Mouse (Mus musculus) liver, embryonic 13.5 days (tissue): Measurements from ENCODE around the gene Ifna11. TPM values are rescaled to one million over a fixed set of nuclear protein-coding genes. Genes with fewer than 3 reads are reported as not detected.
"Not testable (repeated sequence)": the region's sequence is repeated elsewhere in the genome, so short reads cannot be mapped to it uniquely, and the experiment has no call there.

Source experiments
- ATAC-seq: fragments of 200-750 bp; cut with Nextera tagmentation; 2 replicates; pipeline ENCODE4 v1.8.0; 2017; ENCODE audit warnings: low read depth, mild to moderate bottlenecking, moderate number of reproducible peaks, moderate library complexity
- DNase-seq: peaks from one replicate; pipeline ENCODE4 v3.0.0; 2022
- H3K27ac ChIP-seq: fragments of 300-500 bp; sonication (generic); 2 replicates; pipeline ENCODE4 v1.5.1; 2015; ENCODE audit warnings: moderate library complexity, mild to moderate bottlenecking, inconsistent platforms
- H3K27me3 ChIP-seq: fragments of 300-500 bp; sonication (generic); 2 replicates; pipeline ENCODE4 v1.6.1; 2015; ENCODE audit warnings: mild to moderate bottlenecking, inconsistent platforms
- H3K36me3 ChIP-seq: fragments of 300-500 bp; sonication (generic); 2 replicates; pipeline ENCODE4 v1.6.1; 2015; ENCODE audit warnings: mild to moderate bottlenecking, inconsistent platforms
- H3K4me1 ChIP-seq: fragments of 300-500 bp; sonication (generic); replicated peaks from 2 replicates; pipeline ENCODE4 v1.6.1; 2015; ENCODE audit warnings: inconsistent platforms
- H3K4me2 ChIP-seq: fragments of 300-500 bp; sonication (generic); 2 replicates; pipeline ENCODE4 v1.6.1; 2015; ENCODE audit warnings: inconsistent platforms, mild to moderate bottlenecking, moderate library complexity
- H3K4me3 ChIP-seq: fragments of 300-500 bp; sonication (generic); replicated peaks from 2 replicates; pipeline ENCODE4 v1.5.1; 2015; ENCODE audit warnings: mild to moderate bottlenecking, inconsistent platforms
- H3K9ac ChIP-seq: fragments of 300-500 bp; sonication (generic); 2 replicates; pipeline ENCODE4 v1.6.1; 2015; ENCODE audit warnings: mild to moderate bottlenecking, inconsistent platforms
- H3K9me3 ChIP-seq: fragments of 300-500 bp; sonication (generic); replicated peaks from 2 replicates; pipeline ENCODE4 v1.6.1; 2016; ENCODE audit warnings: inconsistent platforms
- WGBS: fragments of 180-500 bp; shearing (Covaris S2); methylation state at CpG from one replicate; pipeline ENCODE4 v1.1.7; 2015; ENCODE audit not compliant: insufficient replicate concordance; 5-methylcytosine and 5-hydroxymethylcytosine counted together
- polyA plus RNA-seq: library from polyadenylated mRNA; unstranded; fragments of >200 nt; fragmentation: Nextera tagmentation; extraction: Ambion mirVana; gene quantifications from 2 replicates; pipeline ENCODE4 v1.2.1, GENCODE M21; 2015

Gene Ifna11
- polyA plus RNA-seq, 1 experiment from 2014 or later = not detected

DNA sequence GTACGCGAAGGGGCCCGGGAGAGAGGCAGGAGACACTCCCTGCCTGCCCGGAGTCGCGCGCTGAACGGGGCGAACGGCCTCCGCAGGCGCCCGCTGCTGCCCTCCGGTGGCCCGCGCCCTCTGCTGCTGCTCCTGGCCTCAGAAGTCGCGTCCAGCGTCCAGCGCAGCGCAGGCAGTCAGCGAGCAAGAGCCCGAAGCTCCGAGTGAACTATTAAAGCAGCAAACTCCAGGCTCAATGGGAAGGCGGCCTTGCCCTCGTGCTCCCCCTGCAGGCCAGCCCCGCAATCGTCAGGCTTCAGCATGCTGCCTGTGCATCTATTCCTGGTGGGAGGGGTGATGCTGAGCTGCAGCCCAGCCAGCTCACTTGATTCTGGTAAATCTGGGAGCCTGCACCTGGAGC, 22.7 kb upstream of the Ifna11 start, which contains the start of gene Gm13279:
Gene Gm13279 (plus strand): TSS at position 301 of the 400 bp plus-strand sequence.
- not testable (repeated sequence) for ATAC-seq, H3K9me3 ChIP-seq
- WGBS = no CpG with 5 or more reads among the region's 28 CpGs

GRCm38 (mm10) chr4:88799365-88799764, 20.4 kb upstream of the Ifna11 start, which contains the start of gene Gm13285:
Gm13285 (plus strand) TSS chr4:88799665.
- not testable (repeated sequence) for H3K4me1 ChIP-seq, H3K4me3 ChIP-seq, H3K27me3 ChIP-seq, H3K4me2 ChIP-seq, H3K9me3 ChIP-seq, H3K9ac ChIP-seq, ATAC-seq, DNase-seq, H3K27ac ChIP-seq, H3K36me3 ChIP-seq
- WGBS = 8% methylated on average over 5 of the region's 7 CpGs

More for the DNA sequence above, 22.7 kb upstream of the Ifna11 start, which contains the start of gene Gm13279:
- H3K4me1 ChIP-seq, DNase-seq, H3K36me3 ChIP-seq, H3K27ac ChIP-seq, H3K4me2 ChIP-seq, H3K9ac ChIP-seq, H3K27me3 ChIP-seq, H3K4me3 ChIP-seq: not testable (repeated sequence)

- ATAC-seq = not testable (repeated sequence)
- peak within 1 kb of the TSS; percentile 30; the same call in 1 of the 2 replicates for H3K4me2 ChIP-seq
Observed at GRCm38 (mm10) chr4:88802954-88803353, 16.8 kb upstream of the Ifna11 start, which contains the start of gene Gm13287. Gm13287 (plus strand) TSS chr4:88803254.

DNA sequence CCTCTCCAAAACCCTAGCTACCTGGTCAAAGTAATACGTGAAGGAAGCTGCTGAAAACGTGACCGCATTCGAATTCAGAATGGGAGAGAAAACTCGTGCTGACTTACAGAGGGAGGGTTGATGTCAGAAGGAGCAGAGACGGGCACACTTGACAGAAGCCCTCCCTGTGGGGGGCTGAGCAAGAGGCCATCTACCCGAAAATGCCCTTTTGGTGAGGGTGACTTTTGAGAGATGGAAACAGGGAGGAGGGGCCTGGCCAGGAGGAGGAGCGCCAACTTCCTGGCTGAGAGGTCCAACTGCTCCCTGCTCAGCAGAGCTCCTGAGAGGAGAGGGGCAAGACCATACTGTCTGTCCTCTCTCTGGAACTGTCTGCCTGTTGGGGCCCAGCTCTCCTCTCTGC, 14.5 kb upstream of the Ifna11 start, which contains the start of gene Gm13288:
Gene Gm13288 (plus strand): TSS at position 301 of the 400 bp plus-strand sequence.
- not testable (repeated sequence) for H3K4me3 ChIP-seq, DNase-seq, H3K9ac ChIP-seq, H3K4me1 ChIP-seq, H3K27ac ChIP-seq, H3K36me3 ChIP-seq, H3K9me3 ChIP-seq, ATAC-seq
- no CpG with 5 or more reads among the region's 8 CpGs for WGBS
- H3K27me3 ChIP-seq = peaks cover 12% of the 10 kb centered on the region; the same call in 1 of the 2 replicates
- peak within 1 kb of the TSS; percentile 42; the same call in 1 of the 2 replicates for H3K4me2 ChIP-seq

More at GRCm38 (mm10) chr4:88802954-88803353, 16.8 kb upstream of the Ifna11 start, which contains the start of gene Gm13287:
- not testable (repeated sequence) for DNase-seq, H3K4me1 ChIP-seq, H3K9ac ChIP-seq, H3K36me3 ChIP-seq, H3K4me3 ChIP-seq, H3K27ac ChIP-seq, H3K9me3 ChIP-seq
- H3K27me3 ChIP-seq = peaks cover 11% of the 10 kb centered on the region; the same call in 1 of the 2 replicates
- WGBS = no CpG with 5 or more reads among the region's 29 CpGs

GRCm38 (mm10) chr4:88805761-88806160, 14.0 kb upstream of the Ifna11 start:
- not testable (repeated sequence) for H3K27ac ChIP-seq, ATAC-seq, DNase-seq, H3K36me3 ChIP-seq, H3K9me3 ChIP-seq, H3K9ac ChIP-seq, H3K4me1 ChIP-seq, H3K4me3 ChIP-seq
- Histone ChIP-seq H3K27me3 (peaks cover 12% of the 10 kb centered on the region; the same call in 1 of the 2 replicates), H3K4me2 (peak overlapping the region; percentile 42; the same call in 1 of the 2 replicates)
- WGBS = 0% methylated on average over 9 of the region's 34 CpGs

DNA sequence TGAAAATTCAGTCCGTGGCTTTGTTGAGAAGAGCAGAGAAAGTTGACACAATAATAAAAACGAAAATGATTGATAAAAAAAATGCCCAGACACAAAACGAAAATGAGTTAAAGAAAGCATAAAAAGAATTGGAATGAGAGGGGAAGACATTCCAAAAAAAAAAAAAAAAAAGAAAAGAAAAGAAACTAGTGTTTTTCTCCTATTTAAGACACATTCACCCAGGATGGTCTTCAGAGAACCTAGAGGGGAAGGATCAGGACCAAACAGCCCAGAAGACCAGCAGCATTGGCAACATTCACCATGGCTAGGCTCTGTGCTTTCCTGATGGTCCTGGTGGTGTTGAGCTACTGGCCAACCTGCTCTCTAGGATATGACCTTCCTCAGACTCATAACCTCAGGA, 3.8 kb upstream of the Ifna11 start, which contains the start of gene Ifna7:
Gene Ifna7 (plus strand): TSS at position 301 of the 400 bp plus-strand sequence.
- ATAC-seq (no peak), DNase-seq (no peak)
- H3K27me3 ChIP-seq = 0 out of 2 replicates have a peak, but pooled peaks cover 4% of the 10 kb centered on the region
- no peak within 1 kb of the TSS for H3K9ac ChIP-seq
- no peaks in the 10 kb centered on the region for H3K9me3 ChIP-seq
- H3K27ac ChIP-seq = no peak within 1 kb of the TSS
- H3K4me1 ChIP-seq = no peaks in the 10 kb centered on the region
- WGBS = 35% methylated on average over 3 of the region's 3 CpGs
- no peak within 1 kb of the TSS for H3K4me3 ChIP-seq
- H3K36me3 ChIP-seq = no peaks in the 10 kb centered on the region
- no peak within 1 kb of the TSS for H3K4me2 ChIP-seq

DNA sequence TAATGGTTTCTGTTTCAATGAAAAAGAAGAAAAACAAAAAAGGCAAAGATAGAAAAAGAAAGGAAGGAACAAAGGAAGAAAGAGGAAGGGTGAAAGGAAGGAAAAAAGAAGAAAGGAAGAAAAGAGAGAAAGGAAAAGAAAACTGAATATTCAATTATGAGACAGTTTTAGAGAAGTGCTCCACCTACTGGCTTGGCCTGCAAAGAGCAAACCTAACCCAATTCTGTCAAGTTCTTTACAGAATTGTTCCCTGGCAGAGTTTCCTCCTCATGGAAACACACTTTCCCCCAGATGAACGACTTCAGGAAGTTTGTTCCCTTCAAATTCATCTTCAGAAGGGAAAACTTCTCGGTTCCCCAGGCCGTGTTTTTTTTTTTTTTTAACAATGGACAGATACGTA, 3.2 kb downstream of the Ifna11 start:
- H3K36me3 ChIP-seq = no peaks in the 10 kb centered on the region
- H3K27me3 ChIP-seq = no peaks in the 10 kb centered on the region
- WGBS = 19% methylated on average over 4 of the region's 4 CpGs
- no peak overlapping the region for H3K4me2 ChIP-seq
- H3K9me3 ChIP-seq = no peaks in the 10 kb centered on the region
- H3K27ac ChIP-seq = no peak overlapping the region
- no peak overlapping the region for H3K9ac ChIP-seq
- DNase-seq (no peak), ATAC-seq (no peak)
- H3K4me3 ChIP-seq = no peak overlapping the region
- no peaks in the 10 kb centered on the region for H3K4me1 ChIP-seq

DNA sequence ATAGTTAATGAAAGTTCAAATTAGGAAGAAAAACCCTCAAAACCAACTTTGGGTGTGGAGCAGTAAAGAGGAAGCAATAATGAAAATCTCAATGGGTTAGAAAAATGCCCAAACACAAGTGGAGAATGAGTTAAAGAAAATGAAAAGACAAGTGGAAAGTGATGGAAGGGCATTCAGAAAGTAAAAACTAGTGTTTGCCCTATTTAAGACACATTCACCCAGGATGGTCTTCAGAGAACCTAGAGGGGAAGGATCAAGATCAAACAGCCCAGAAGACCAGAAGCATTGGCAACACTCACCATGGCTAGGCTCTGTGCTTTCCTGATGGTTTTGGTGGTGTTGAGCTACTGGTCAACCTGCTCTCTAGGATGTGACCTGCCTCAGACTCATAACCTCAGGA, 7.4 kb downstream of the Ifna11 start, which contains the start of gene Ifna6:
Gene Ifna6 (plus strand): TSS at position 301 of the 400 bp plus-strand sequence.
- H3K4me1 ChIP-seq, ATAC-seq, DNase-seq: not testable (repeated sequence)

GRCm38 (mm10) chr4:88830523-88830922, 10.8 kb downstream of the Ifna11 start:
- Histone ChIP-seq H3K9ac (no peak overlapping the region), H3K9me3 (no peaks in the 10 kb centered on the region), H3K4me2 (no peak overlapping the region), H3K36me3 (no peaks in the 10 kb centered on the region), H3K27me3 (no peaks in the 10 kb centered on the region), H3K27ac (no peak overlapping the region), H3K4me1 (no peaks in the 10 kb centered on the region), H3K4me3 (no peak overlapping the region)
- WGBS = 16% methylated on average over 4 of the region's 4 CpGs
- DNase-seq (no peak), ATAC-seq (no peak)

More for the DNA sequence above, 7.4 kb downstream of the Ifna11 start, which contains the start of gene Ifna6:
- not testable (repeated sequence) for H3K27ac ChIP-seq, H3K27me3 ChIP-seq, H3K9me3 ChIP-seq, H3K4me3 ChIP-seq, H3K4me2 ChIP-seq, H3K36me3 ChIP-seq, H3K9ac ChIP-seq

GRCm38 (mm10) chr4:88835225-88835624, 15.5 kb downstream of the Ifna11 start, which contains the start of gene Ifna5:
Ifna5 (plus strand) TSS chr4:88835525.
- H3K9me3 ChIP-seq, H3K4me2 ChIP-seq, ATAC-seq, H3K9ac ChIP-seq, H3K27me3 ChIP-seq, H3K27ac ChIP-seq, H3K4me3 ChIP-seq, DNase-seq, H3K36me3 ChIP-seq, H3K4me1 ChIP-seq: not testable (repeated sequence)
- WGBS = 77% methylated on average over 1 of the region's 1 CpGs

GRCm38 (mm10) chr4:88838828-88839227, 19.1 kb downstream of the Ifna11 start:
- Histone ChIP-seq H3K4me2 (no peak overlapping the region), H3K4me3 (no peak overlapping the region), H3K36me3 (no peaks in the 10 kb centered on the region), H3K4me1 (no peaks in the 10 kb centered on the region), H3K9me3 (no peaks in the 10 kb centered on the region), H3K27me3 (no peaks in the 10 kb centered on the region), H3K9ac (no peak overlapping the region), H3K27ac (no peak overlapping the region)
- WGBS = 27% methylated on average over 3 of the region's 3 CpGs
- ATAC-seq (no peak), DNase-seq (no peak)

GRCm38 (mm10) chr4:88840058-88840457, 20.3 kb downstream of the Ifna11 start:
- Histone ChIP-seq H3K27ac (no peak overlapping the region), H3K27me3 (no peaks in the 10 kb centered on the region), H3K9ac (no peak overlapping the region), H3K36me3 (no peaks in the 10 kb centered on the region), H3K4me2 (no peak overlapping the region), H3K9me3 (no peaks in the 10 kb centered on the region), H3K4me1 (no peaks in the 10 kb centered on the region), H3K4me3 (no peak overlapping the region)
- 40% methylated on average over 3 of the region's 3 CpGs for WGBS
- no peak for DNase-seq
- ATAC-seq = no peak
